Mouse (Mus musculus) myocyte (in vitro differentiated cells): Measurements from ENCODE around the gene Araf.

ENCODE experiments used
- MAX ChIP-seq: IDR thresholded peaks from one replicate; pipeline ENCODE4 v1.6.1; 2011; ENCODE audit warnings: low read depth, mild to moderate bottlenecking, control low read depth
- MYOD1 ChIP-seq, 3 experiments: IDR thresholded peaks; one replicate each; pipeline ENCODE4 v1.6.1; 2011; ENCODE audit warnings: control low read depth in 2 of 3, low read depth in 2 of 3, mild to moderate bottlenecking in 2 of 3, moderate library complexity in 1 of 3; ENCODE audit not compliant: insufficient read length in 2 of 3, control insufficient read depth in 1 of 3
- MYOG ChIP-seq, 3 experiments: IDR thresholded peaks; one replicate each; pipeline ENCODE4 v1.6.1; 2011; ENCODE audit warnings: control low read depth in 2 of 3, low read depth in 2 of 3, mild to moderate bottlenecking in 2 of 3; ENCODE audit not compliant: insufficient read length in 2 of 3, control insufficient read depth in 1 of 3, insufficient read depth in 1 of 3
- POLR2A ChIP-seq: IDR thresholded peaks from one replicate; pipeline ENCODE4 v1.6.1; 2011; ENCODE audit warnings: low read depth, mild to moderate bottlenecking, control low read depth, moderate library complexity; ENCODE audit not compliant: insufficient read length

- no peak for TF ChIP-seq MAX
- TF ChIP-seq POLR2A, result no peak
- no peak for TF ChIP-seq MYOD1 (IDR thresholded peaks at IDR 0.05; ENCODE audit: control insufficient read depth in 1 of 3, insufficient read length in 2 of 3, low read depth in 2 of 3)
- TF ChIP-seq MYOG (IDR thresholded peaks at IDR 0.05; ENCODE audit: control insufficient read depth in 1 of 3, insufficient read depth in 1 of 3, insufficient read length in 2 of 3, low read depth in 2 of 3), result no peak
Measured at GRCm38 (mm10) chrX:20775271-20776016, 22.2 kb upstream of the Araf start.
